Mouse (Mus musculus) CH12.LX (cell line): ENCODE data around the gene Tspan9. TPM values are rescaled to one million over a fixed set of nuclear protein-coding genes. Genes with fewer than 3 reads are reported as not detected.

Experiments
- DNase-seq: peaks from one replicate; pipeline ENCODE4 v3.0.0-alpha.2; 2013; ENCODE audit errors: extremely low read depth
- H3K27ac ChIP-seq: 2 replicates; pipeline ENCODE4 v1.5.1; 2012; ENCODE audit warnings: low read depth, mild to moderate bottlenecking, control low read depth, moderate library complexity; ENCODE audit not compliant: insufficient read depth
- H3K27me3 ChIP-seq: replicated peaks from 2 replicates; pipeline ENCODE3; 2012; ENCODE audit warnings: inconsistent platforms
- H3K36me3 ChIP-seq, 2 experiments: replicated peaks in 1 of 2; 2 replicates each; pipeline versions ENCODE3 to v1.6.1; 2012; ENCODE audit warnings: inconsistent platforms in 1 of 2, low read length in 1 of 2, mild to moderate bottlenecking in 1 of 2, mixed read lengths in 1 of 2, moderate library complexity in 1 of 2; ENCODE audit not compliant: control insufficient read depth in 1 of 2, insufficient read depth in 1 of 2
- H3K4me1 ChIP-seq, 2 experiments: 2 replicates each; pipeline ENCODE4 v1.6.1; 2012; ENCODE audit warnings: inconsistent platforms in 1 of 2, moderate library complexity in 1 of 2; ENCODE audit not compliant: insufficient read depth in 2 of 2, control insufficient read depth in 1 of 2
- H3K4me2 ChIP-seq: 2 replicates; pipeline ENCODE4 v1.6.1; 2012; ENCODE audit warnings: low read depth, mild to moderate bottlenecking, control low read depth; ENCODE audit not compliant: poor library complexity, insufficient read depth, severe bottlenecking
- H3K4me3 ChIP-seq, 3 experiments: fragments of 150-350 bp in 1 of 3; sonication (generic) in 1 of 3; replicated peaks in 1 of 3; 2 replicates each; pipeline versions ENCODE3 to v1.5.1; 2011 to 2012; ENCODE audit warnings: low read depth in 2 of 3, low read length in 2 of 3, mild to moderate bottlenecking in 2 of 3, moderate library complexity in 2 of 3, control low read depth in 1 of 3, improper control_type of control experiment in 1 of 3, inconsistent platforms in 1 of 3, mixed read lengths in 1 of 3; ENCODE audit not compliant: poor library complexity in 1 of 3
- H3K79me2 ChIP-seq: replicated peaks from 2 replicates; pipeline ENCODE4 v1.6.1; 2012; ENCODE audit warnings: mild to moderate bottlenecking, moderate library complexity; ENCODE audit not compliant: control insufficient read depth, poor library complexity, insufficient read depth, severe bottlenecking; ENCODE audit errors: extremely low read depth
- H3K9ac ChIP-seq: 2 replicates; pipeline ENCODE4 v1.6.1; 2012; ENCODE audit warnings: low read depth, mild to moderate bottlenecking, control low read depth, moderate library complexity; ENCODE audit not compliant: insufficient read depth
- H3K9me3 ChIP-seq: replicated peaks from 2 replicates; pipeline ENCODE3; 2012; ENCODE audit warnings: low read length, inconsistent platforms, mixed read lengths
- BHLHE40 ChIP-seq: IDR thresholded peaks from 2 replicates; pipeline ENCODE4 v1.6.1; 2011; ENCODE audit warnings: mild to moderate bottlenecking, low read depth, low read length, improper control_type of control experiment
- CHD1 ChIP-seq: IDR thresholded peaks from 2 replicates; pipeline ENCODE4 v1.6.1; 2012; ENCODE audit warnings: low read depth, low read length, improper control_type of control experiment, inconsistent platforms
- HCFC1 ChIP-seq: IDR thresholded peaks from 2 replicates; pipeline ENCODE4 v1.6.1; 2012; ENCODE audit warnings: low read depth, mild to moderate bottlenecking, inconsistent platforms, low read length, improper control_type of control experiment
- IRF4 ChIP-seq: IDR thresholded peaks from 2 replicates; pipeline ENCODE4 v1.6.1; 2014; ENCODE audit warnings: low read depth, mild to moderate bottlenecking, inconsistent platforms, low read length, improper control_type of control experiment
- JUN ChIP-seq: IDR thresholded peaks from 2 replicates; pipeline ENCODE4 v1.6.1; 2011; ENCODE audit warnings: low read depth, mild to moderate bottlenecking, low read length, improper control_type of control experiment, moderate library complexity; ENCODE audit not compliant: insufficient read depth
- MAFK ChIP-seq: IDR thresholded peaks from 2 replicates; pipeline ENCODE4 v1.6.1; 2011; ENCODE audit warnings: low read length, improper control_type of control experiment; ENCODE audit not compliant: insufficient replicate concordance
- MYC ChIP-seq: IDR thresholded peaks from 2 replicates; pipeline ENCODE4 v1.6.1; 2011; ENCODE audit warnings: low read depth, mild to moderate bottlenecking, improper control_type of control experiment, low read length
- NELFE ChIP-seq: IDR thresholded peaks from 2 replicates; pipeline ENCODE4 v1.6.1; 2011; ENCODE audit warnings: low read depth, low read length, improper control_type of control experiment
- NRF1 ChIP-seq: IDR thresholded peaks from 2 replicates; pipeline ENCODE4 v1.6.1; 2014; ENCODE audit warnings: low read depth, mild to moderate bottlenecking, inconsistent platforms, low read length, improper control_type of control experiment, moderate library complexity
- POLR2A ChIP-seq: IDR thresholded peaks from 2 replicates; pipeline ENCODE4 v1.6.1; 2011; ENCODE audit warnings: low read depth, mild to moderate bottlenecking, improper control_type of control experiment, low read length
- RAD21 ChIP-seq: IDR thresholded peaks from 2 replicates; pipeline ENCODE4 v1.6.1; 2011; ENCODE audit warnings: low read depth, mild to moderate bottlenecking, low read length, improper control_type of control experiment, moderate library complexity
- RCOR1 ChIP-seq: conservative IDR thresholded peaks from 2 replicates; pipeline ENCODE4 v1.6.1; 2012; ENCODE audit warnings: low read depth, mild to moderate bottlenecking, inconsistent platforms, low read length, improper control_type of control experiment
- SIN3A ChIP-seq: IDR thresholded peaks from 2 replicates; pipeline ENCODE4 v1.6.1; 2012; ENCODE audit warnings: low read length, improper control_type of control experiment, inconsistent platforms
- TBP ChIP-seq: conservative IDR thresholded peaks from 2 replicates; pipeline ENCODE4 v1.6.1; 2011; ENCODE audit warnings: low read depth, low read length, improper control_type of control experiment
- TCF12 ChIP-seq: IDR thresholded peaks from 2 replicates; pipeline ENCODE4 v1.6.1; 2014; ENCODE audit warnings: low read depth, mild to moderate bottlenecking, inconsistent platforms, low read length, improper control_type of control experiment
- USF1 ChIP-seq: IDR thresholded peaks from 2 replicates; pipeline ENCODE4 v1.6.1; 2014; ENCODE audit warnings: low read depth, mild to moderate bottlenecking, inconsistent platforms, low read length, improper control_type of control experiment
- USF2 ChIP-seq: conservative IDR thresholded peaks from 2 replicates; pipeline ENCODE4 v1.6.1; 2011; ENCODE audit warnings: low read depth, low read length, improper control_type of control experiment
- ZKSCAN1 ChIP-seq: IDR thresholded peaks from 2 replicates; pipeline ENCODE4 v1.6.1; 2012; ENCODE audit warnings: low read depth, inconsistent platforms, low read length, improper control_type of control experiment, borderline replicate concordance
- ZNF384 ChIP-seq: IDR thresholded peaks from 2 replicates; pipeline ENCODE4 v1.6.1; 2012; ENCODE audit warnings: low read depth, low read length, improper control_type of control experiment, inconsistent platforms
- dilution Hi-C: fragments of 300-500 bp; cut with MboI; formaldehyde crosslinking; loops from 2 replicates; pipeline ENCODE4 v1.14.3; 2020; ENCODE audit warnings: low sequenced_read_pairs; ENCODE audit not compliant: extremely low pct_unique_long_range_greater_than_20kb, extremely low pct_ligation_motif_present
- in situ Hi-C: fragments of 300-500 bp; cut with MboI; formaldehyde crosslinking; loops from 3 replicates; pipeline ENCODE4 v1.14.3; 2019; ENCODE audit warnings: low sequenced_read_pairs, low pct_ligation_motif_present, low pct_unique_long_range_greater_than_20kb, mixed read lengths
- polyA plus RNA-seq: library from polyadenylated mRNA; unstranded; fragments of >175 nt; gene quantifications from 2 replicates; pipeline ENCODE4 v1.2.1, GENCODE M21; 2012; ENCODE audit warnings: low read depth; ENCODE audit not compliant: insufficient read length
- total RNA-seq, 2 experiments: library from RNA; depleted of rRNA; stranded (reverse); fragments of 300-350 nt in 1 of 2; fragments of >200 nt in 1 of 2; gene quantifications; 2 replicates each; pipeline ENCODE4 v1.2.3; 2012 to 2014

Tspan9 gene
- total and polyA plus RNA-seq, 3 experiments: 0.40 to 0.98 (median 0.71) TPM

DNA sequence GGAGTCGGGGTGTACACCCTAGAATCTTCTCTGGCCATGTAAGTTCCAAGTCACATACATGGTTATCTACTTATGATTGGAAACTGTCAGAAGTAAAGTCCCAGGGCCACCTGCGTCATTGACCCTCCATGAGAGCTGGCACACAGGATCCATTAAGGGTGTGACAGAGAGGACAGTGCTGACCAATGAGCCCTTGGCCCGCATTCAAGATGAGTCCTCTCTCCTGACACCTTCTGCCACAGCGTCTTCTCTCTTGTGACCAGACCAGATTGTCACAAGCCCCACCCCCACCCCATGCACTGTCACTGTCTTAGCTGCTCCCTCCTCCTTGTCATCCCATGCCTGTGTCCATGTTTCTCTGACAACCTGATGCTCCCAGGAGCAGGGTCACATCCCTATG, 140.7 kb downstream of the Tspan9 start:
- dilution Hi-C loops (no loop called here), in situ Hi-C loops (no loop called here)
- Histone ChIP-seq H3K4me3 (no peak overlapping the region), H3K27me3 (peaks cover 99% of the 10 kb centered on the region), H3K4me2 (no peak overlapping the region), H3K79me2 (no peaks in the 10 kb centered on the region), H3K36me3 (no peaks in the 10 kb centered on the region), H3K27ac (no peak overlapping the region), H3K9ac (no peak overlapping the region), H3K9me3 (no peaks in the 10 kb centered on the region), H3K4me1 (no peaks in the 10 kb centered on the region)
- TF ChIP-seq NRF1 (no peak), IRF4 (no peak), MYC (no peak), RAD21 (no peak)
- no peak for DNase-seq

DNA sequence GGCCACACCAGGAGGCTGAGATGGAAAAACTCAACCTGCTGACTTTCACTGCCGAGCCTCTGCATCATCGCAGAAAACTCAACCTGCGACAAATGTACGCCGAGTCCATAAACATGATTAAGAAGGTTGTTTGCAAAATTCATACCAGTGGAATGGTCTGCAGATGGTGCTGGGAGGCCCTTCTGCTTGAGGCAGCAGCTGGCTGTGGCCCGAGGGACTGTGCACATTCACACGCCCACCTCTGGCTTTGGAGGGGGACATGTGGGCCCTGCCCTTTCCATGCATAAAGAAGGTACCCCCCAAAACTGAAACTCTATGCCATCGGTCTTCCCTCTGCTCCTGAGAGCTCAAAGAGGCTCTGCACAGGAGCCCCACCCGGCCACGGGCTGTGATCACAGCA, 141.3 kb downstream of the Tspan9 start:
- no peaks in the 10 kb centered on the region for H3K36me3 ChIP-seq
- dilution Hi-C loops (no loop called here), in situ Hi-C loops (no loop called here)
- no peaks in the 10 kb centered on the region for H3K79me2 ChIP-seq
- no peaks in the 10 kb centered on the region for H3K4me1 ChIP-seq
- no peak for DNase-seq
- peaks cover 97% of the 10 kb centered on the region for H3K27me3 ChIP-seq
- no peak overlapping the region for H3K4me3 ChIP-seq
- no peak overlapping the region for H3K9ac ChIP-seq
- no peak overlapping the region for H3K27ac ChIP-seq
- TF ChIP-seq TCF12: no peak
- TF ChIP-seq BHLHE40: no peak
- TF ChIP-seq CHD1: no peak
- TF ChIP-seq USF1: no peak
- no peak for TF ChIP-seq SIN3A
- no peak for TF ChIP-seq TBP
- TF ChIP-seq MYC: no peak
- no peak for TF ChIP-seq ZNF384
- TF ChIP-seq MAFK: no peak
- TF ChIP-seq RCOR1: no peak
- TF ChIP-seq HCFC1: no peak
- TF ChIP-seq NELFE: no peak
- no peak for TF ChIP-seq JUN
- TF ChIP-seq POLR2A: no peak
- no peak for TF ChIP-seq USF2
- TF ChIP-seq ZKSCAN1: no peak
- no peaks in the 10 kb centered on the region for H3K9me3 ChIP-seq
- no peak overlapping the region for H3K4me2 ChIP-seq
